Mouse (Mus musculus) gonadal fat pad, adult 2 months (tissue): ENCODE data around the gene Csrnp1. TPM values are rescaled to one million over a fixed set of nuclear protein-coding genes. Genes with fewer than 3 reads are reported as not detected.
A peak's percentile ranks its signal among the peaks of the same experiment; 100 is the strongest.

Source experiments
- DNase-seq: peaks from one replicate; pipeline ENCODE4 v3.0.0-alpha.2; 2012; ENCODE audit warnings: low read depth
- polyA plus RNA-seq: library from polyadenylated mRNA; depleted of rRNA; stranded (reverse); fragments of >200 nt; gene quantifications from 2 replicates; pipeline ENCODE4 v1.2.3, GENCODE M21; 2012; rRNA removed

Csrnp1 gene
- polyA plus RNA-seq, 1 experiment, result 28.6 TPM

DNA sequence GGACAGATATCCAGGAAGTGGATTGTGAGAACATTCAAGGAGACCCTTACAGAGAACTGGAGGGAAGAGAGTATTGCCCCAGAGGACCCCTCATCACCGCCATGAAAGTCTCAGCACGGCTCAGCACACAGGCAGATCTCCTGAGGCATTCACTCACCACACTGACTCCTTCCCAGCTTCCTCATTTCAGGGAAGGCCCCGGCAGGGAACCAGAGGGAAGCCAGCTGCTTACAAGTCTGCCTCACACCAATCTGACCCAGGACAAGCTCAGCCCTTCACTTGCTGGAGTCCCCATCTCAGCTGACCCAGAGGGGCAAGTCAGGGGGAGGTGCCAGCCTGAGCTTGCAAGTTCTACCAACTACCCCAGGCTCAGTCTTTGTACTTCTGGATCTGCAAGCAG, 35.7 kb downstream of the Csrnp1 start:
- no peak for DNase-seq

DNA sequence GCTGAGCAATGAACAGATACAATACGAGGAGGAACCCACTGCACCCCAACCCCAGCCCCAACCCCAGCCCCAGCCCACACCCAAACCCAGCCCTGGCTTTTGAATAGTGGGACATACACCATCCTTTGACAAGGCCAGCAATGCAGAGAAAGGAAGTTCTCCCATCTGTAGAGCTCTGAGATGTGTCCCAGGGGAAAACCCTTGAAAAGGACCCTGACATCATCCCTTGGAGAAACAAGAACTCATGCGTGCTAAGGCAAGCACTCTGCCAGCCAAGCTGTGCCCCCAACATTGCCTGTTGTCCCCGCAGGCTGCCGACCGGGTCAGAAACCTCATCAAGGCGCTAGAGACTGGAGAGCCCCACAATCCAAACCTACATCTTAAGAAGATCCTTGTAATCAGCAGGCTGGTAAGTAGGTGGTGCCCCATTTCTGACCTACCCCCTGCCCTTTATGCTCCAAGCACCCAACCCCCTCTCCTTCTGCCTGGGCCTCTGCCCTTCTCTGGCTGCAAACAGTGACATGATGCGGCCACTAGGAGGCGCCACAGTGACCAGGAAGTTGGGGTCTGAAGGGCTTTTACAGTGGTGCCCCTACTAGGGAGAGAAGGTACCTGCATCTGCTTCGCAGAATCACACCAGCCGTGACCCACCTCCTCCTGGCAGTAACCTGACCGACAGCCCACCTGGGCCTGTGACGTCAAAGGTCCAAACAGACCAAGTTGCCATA, 39.1 kb downstream of the Csrnp1 start:
- no peak for DNase-seq

DNA sequence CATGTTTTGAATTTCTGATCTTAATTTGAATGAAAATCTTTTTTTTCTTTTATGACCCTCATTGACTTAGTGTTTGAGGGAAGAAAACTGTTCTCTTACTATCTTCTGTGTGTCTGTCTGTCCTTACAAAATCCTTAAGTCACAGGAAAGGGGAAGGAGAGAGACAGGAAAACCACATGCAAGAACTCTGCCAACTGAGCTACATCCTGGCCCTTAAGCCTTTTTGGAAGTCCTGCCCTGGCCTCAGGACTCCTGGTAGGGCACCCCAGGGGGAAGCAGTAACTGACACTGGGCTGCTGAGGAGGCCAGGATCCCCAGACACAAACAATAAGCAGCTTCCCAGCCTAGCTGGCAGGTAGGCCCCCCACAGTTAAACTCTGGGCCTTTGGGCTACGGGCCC, 41.1 kb downstream of the Csrnp1 start:
- no peak for DNase-seq

DNA sequence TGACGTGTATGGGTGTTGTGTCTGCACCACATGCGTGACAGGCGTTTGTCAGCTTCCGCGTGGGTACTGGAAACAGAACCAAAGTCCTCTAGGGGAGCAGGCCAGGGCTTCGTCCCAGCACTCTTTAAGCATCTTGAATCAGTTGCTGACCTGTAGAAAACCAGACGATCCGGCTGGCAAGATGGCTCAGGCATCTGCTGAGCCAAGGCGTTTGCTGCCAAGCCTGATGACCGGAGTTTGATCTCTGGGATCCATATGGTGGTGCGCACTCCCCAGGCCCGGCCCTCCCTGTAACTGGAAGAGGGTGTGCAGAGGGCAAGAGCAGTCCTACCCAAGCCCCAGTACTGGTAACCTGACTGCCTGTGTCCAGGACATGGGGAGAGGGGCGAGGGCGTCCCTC, 42.6 kb downstream of the Csrnp1 start:
- DNase-seq, result no peak

DNA sequence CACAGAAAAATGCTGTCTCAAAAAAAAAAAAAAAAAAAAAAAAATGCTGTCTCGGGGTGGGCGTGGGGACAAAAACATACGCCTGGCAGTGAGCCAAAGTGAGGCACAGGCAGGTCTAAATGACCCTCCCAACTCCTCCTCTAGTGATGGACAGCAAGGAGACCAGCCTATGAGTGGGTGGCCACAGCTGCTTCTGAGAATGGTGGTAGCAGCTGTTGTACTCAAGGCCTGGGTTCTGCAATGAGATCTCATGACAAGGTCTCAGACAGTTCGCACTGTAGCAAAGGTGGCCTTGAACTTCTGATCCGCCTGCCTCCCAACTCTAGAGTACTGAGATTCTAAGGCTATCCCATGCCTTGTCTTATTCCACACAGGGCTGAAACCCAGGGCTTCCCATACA, 43.1 kb downstream of the Csrnp1 start:
- DNase-seq, result no peak

DNA sequence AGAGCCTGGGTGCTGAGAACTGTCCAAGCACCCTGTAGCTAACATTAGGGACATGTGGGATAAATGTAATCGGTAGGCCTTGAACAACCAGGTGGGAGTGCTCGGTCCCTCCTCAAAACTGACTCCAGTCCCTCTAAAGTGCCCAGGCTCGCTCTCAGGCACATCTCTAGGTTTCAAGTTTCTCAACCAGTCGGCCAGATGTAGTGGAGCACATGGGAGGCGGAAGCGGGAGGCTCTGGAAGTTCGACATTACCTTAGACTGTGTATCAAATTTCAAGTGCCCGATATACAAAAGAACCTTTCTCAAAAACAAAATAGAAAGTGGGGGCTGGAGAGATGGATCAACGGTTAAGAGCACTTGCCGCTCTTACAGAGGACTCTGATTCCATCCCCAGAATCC, 44.8 kb downstream of the Csrnp1 start:
- no peak for DNase-seq

DNA sequence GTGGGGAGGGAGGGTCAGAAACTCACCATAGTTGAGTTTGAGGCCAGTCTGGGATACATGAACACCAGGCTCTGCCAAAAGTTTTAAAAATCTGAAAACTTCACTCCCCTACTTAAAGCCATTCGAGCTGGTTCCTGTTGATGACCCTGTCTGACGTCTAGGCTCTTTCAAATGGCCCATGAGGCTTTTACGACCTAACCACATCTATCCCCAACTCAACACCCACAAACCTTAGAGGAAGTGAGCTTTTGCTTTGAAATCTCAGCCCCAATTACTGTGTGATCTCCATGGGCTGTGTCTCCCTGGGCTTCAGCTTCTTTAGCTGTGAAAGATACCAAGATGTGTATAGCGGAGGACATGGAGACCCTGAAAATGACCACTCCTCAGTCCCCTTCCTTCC, 46.0 kb downstream of the Csrnp1 start:
- DNase-seq, result no peak

DNA sequence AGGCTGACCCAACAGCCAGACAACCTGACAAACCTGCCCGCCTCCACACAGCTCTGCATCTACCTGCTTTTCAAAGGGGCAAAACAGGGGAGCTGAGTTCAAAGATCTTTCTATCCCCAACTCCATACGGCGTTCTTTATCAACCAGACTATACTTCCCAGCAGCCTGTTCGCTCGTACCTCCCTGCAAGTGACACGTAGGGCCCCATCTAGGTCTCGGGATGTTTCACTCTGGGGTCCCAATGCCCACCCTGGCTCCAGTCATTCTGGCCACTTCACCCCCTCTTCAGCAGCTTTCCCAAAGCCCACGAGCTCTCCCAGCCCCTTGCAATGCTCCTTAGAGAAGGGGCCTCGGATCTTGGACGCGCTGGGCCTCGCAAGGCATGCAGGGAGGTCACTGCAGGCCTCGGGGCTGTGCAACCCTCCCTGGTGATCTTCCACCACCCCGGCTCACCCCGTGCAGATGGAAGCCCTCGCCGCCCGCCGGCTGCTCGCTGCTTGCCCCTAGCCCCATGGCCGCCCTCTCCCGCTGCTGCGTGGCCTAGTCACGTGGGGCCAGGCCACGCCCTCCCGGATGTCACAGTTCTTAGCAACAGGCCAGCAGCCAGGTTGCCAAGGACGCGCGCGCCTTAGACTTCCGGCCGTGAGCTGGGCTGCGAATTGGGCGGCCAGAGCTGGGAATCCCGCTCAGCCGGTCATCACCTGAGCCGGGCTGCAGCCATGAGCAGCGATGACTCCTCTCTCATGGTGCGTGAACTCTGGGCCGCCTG, 47.3 kb downstream of the Csrnp1 start, which contains the start of the genes Gorasp1 and Ttc21a:
Gorasp1 (minus strand) TSS at position 561 of the 769 bp plus-strand sequence.
Ttc21a (plus strand) TSS at position 602 of the 769 bp plus-strand sequence.
- peak; percentile 31 for DNase-seq

DNA sequence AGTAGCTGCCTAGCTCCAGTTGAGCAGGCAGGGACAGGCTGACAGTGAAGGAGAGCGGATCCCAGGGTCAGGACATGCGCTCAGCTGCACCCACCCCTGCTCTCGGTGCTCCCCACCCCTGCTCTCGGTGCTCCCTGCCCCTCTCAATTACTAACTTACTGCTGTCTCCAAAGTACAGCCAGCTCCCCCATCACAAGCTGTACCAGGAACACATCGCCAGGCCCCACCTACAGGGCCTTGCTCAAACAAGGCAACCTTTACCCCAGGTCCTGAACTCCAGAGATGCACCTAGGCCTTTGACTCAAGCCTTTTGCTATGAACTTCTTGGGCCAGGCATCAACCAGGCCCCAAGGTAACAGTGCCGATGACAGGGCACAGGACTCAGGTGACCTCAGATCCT, 50.8 kb downstream of the Csrnp1 start:
- no peak for DNase-seq

DNA sequence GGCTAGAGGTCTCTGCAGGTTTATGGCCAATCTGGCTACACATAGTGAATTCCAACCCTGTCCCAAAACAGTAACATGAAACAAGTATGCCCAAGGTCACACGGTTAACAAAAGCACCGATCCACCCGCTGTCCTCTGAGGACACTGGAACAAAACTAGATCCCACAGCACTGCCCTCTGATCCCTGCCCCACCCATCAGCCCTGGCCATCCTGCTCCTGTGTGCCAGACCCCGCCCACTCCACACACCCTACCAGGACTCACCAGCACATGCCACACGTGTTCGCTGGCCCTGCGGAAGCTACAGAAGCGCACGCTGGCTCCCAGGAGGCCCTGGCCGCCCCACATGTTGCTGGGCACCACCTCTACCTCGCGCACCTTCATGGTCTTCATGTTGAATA, 52.1 kb downstream of the Csrnp1 start:
- no peak for DNase-seq

DNA sequence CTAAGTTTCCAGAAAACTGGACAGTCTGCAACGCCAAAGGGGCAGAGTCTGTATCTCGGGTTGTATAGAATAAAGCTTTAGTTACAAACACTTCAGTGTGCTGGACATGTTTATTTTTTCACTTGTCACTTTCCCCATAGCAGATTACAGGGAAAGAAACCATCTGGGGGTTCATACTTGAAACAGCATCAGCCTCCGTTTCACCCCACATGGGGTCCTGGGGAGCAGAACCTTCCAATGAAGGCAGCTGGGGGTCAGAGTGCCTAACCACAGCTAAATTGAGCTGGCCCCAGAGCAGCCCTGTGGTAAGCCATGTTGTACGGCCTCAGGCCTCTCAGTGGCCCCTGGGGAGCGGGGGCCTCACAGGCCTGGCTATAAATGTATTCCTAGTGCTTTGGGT, 58.0 kb downstream of the Csrnp1 start:
- no peak for DNase-seq

DNA sequence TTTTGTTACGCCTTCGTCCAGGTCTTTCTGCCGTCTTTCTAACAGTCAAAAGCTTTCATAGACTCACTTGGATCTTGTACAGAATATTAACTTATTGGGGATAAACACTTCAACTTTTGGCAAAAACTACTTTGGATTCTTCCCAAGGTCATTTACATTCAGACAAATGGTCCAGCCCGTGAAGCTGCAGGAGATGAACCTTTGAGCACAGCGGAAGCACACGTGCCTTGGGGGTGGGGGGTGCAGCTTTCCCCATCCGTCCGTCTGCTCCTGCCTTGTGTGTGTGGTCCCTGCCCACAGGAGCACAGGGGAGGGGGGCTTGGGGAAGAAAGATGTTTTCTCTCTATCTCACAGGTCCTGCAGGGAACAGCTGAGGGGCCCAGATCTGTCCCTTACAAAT, 58.7 kb downstream of the Csrnp1 start:
- DNase-seq, result no peak

DNA sequence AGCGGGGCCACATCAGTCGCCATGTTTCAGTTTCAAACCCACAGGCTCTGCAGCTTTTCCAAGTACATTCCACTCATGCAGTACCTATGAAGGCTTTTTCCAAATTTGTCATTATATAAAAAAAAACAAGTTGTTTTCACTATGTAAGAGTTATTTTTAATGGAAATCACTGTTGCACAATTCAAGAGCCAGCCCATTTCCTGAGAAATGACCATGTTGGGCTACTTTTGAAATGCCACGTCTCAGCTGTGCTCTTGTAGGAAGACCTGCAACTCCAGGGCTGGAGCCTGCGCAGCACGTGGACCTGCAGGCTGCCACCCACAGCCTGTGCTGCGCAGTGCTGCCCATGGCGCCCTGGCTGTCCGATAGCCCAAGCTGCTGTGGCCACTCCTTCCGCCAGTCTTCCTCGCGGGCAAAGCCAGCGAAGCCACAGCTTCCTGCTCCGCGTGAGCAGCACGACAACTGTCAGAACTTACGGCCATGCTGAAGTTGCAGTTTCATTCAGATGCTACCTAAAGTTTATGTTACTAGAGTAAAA, 59.3 kb downstream of the Csrnp1 start:
- DNase-seq, result no peak

DNA sequence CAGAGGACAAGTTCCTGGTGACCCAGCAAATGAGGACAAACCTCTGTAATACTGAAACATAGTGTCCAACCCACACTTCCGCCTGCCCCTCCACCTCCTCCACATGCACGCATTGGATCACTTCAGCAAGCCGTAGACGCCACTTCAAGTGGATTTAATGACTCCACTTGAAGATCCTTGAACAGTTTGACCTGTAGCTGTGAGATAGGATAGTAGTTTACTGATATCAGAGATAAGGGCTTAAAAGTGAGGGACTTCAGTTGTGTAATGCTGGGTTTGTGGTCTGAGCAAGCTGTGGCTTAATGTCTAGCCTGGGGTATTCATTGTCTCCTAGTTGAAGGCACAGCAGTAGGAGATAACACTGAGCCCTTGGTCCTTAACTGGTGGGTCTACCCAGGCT, 61.0 kb downstream of the Csrnp1 start:
- DNase-seq, result no peak

Other genes starting within 250 kb of the Csrnp1 start
- gene Scn11a, start 159.2 kb downstream of the Csrnp1 start, polyA plus RNA-seq, result not detected in 2 replicates
- 38.2 and 42.4 TPM in 2 replicates for gene Wdr48, start 89.8 kb downstream of the Csrnp1 start, polyA plus RNA-seq
- 45.4 and 47.2 TPM in 2 replicates for gene Gorasp1, start 47.1 kb downstream of the Csrnp1 start, polyA plus RNA-seq
- gene Ttc21a, start 47.1 kb downstream of the Csrnp1 start, polyA plus RNA-seq, result 2.0 and 3.8 TPM in 2 replicates
- gene Xirp1, start 38.9 kb upstream of the Csrnp1 start, polyA plus RNA-seq, result 0.14 and 0.26 TPM in 2 replicates
- gene Cx3cr1, start 85.2 kb upstream of the Csrnp1 start, polyA plus RNA-seq, result 9.1 and 11.8 TPM in 2 replicates
- gene Ccr8, start 107.5 kb upstream of the Csrnp1 start, polyA plus RNA-seq, result 0.14 TPM in 1 of 2 replicates, not detected in the other
- gene Slc25a38, start 125.7 kb upstream of the Csrnp1 start, polyA plus RNA-seq, result 33.5 and 38.7 TPM in 2 replicates
- gene Rpsa, start 143.0 kb upstream of the Csrnp1 start, polyA plus RNA-seq, result 1,380 and 2,360 TPM in 2 replicates
- 0.05 TPM in 1 of 2 replicates, not detected in the other for gene Mobp, start 165.0 kb upstream of the Csrnp1 start, polyA plus RNA-seq